Comparison of ENCODE assay signal across 10 mouse cellular contexts in the genomic region with DNA sequence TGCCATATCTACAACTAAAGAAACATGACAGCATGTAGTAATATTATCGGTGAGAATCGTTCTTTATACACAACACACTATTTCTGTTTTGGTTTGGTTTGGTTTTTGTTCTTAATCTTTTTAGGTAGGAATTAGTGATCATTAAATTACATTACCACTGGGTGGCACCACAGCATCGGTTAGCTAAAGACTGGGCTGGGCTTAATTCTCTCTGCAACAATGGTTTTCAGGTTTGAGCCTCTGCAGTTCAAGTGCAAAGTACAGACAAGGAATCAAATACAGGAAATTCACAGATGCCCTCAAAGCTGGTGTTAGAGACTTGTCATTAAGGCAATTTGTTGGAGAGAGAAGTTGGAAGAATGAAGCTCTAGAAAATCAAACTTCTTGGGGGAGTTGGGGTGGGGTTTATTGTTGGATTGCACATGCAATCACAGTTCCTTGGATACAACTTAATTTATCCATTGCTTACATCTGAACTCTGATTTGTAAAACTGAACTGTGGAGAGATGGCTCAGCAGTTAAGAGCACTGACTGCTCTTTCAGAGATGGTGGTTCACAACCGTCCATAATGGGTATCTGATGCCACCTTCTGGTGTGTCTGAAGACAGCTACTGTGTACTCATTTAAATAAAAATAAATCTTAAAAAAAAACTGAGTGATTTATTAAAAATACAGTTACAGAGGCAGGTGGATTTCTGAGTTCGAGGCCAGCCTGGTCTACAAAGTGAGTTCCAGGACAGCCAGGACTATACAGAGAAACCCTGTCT. TPM values are rescaled to one million over a fixed set of nuclear protein-coding genes. Genes with fewer than 3 reads are reported as not detected.
DNase-seq lines count a peak whose midpoint lies in the region; ATAC-seq and TF ChIP-seq lines count a peak whose summit lies in the region.
"Had no signal": no experiment of that assay in that cellular context is flagged by ENCODE, and none has a peak within 500 bp of the region (broad histone marks: within the 10 kb centered on the region; RNA-seq: fewer than 3 reads in every experiment).

No protein-coding gene starts in this region.

- no peaks in the 10 kb centered on the region for H3K4me1 ChIP-seq in forebrain, postnatal 0 days (ENCODE audit: insufficient read depth)
- H3K4me1 ChIP-seq in kidney, embryonic 14.5 days (ENCODE audit: control insufficient read depth, insufficient read depth, low read length) = peaks cover 10% of the 10 kb centered on the region; the same call in 1 of the 2 replicates
- no peaks in the 10 kb centered on the region for H3K4me1 ChIP-seq in spleen, adult 2 months (ENCODE audit: control insufficient read depth, insufficient read depth, insufficient read length)

- no peak overlapping the region for H3K4me2 ChIP-seq in forebrain, postnatal 0 days (ENCODE audit: low read depth)
- H3K4me2 ChIP-seq in kidney, embryonic 14.5 days (replicated peaks; ENCODE audit: low read depth, low read length) = no peak overlapping the region

- H3K9ac ChIP-seq in forebrain, postnatal 0 days = no peak overlapping the region
- H3K9ac ChIP-seq in kidney, embryonic 14.5 days (ENCODE audit: low read depth, low read length) = no peak overlapping the region

- TF ChIP-seq CTCF in forebrain, postnatal 0 days (IDR thresholded peaks at IDR 0.05; ENCODE audit: low read depth) = peak; percentile 65
- peak; percentile 42; the same call in 1 of the 2 replicates for TF ChIP-seq CTCF in spleen, adult 2 months (IDR thresholded peaks at IDR 0.05; ENCODE audit: extremely low read depth, insufficient read depth, insufficient read length, insufficient replicate concordance)

- H3K36me3 ChIP-seq in forebrain, postnatal 0 days (ENCODE audit: insufficient read depth) = no peaks in the 10 kb centered on the region
- no peaks in the 10 kb centered on the region for H3K36me3 ChIP-seq in kidney, embryonic 14.5 days (ENCODE audit: control insufficient read depth, insufficient read depth, low read length)
- H3K36me3 ChIP-seq in spleen, adult 2 months (ENCODE audit: control insufficient read depth, insufficient read depth, low read length) = no peaks in the 10 kb centered on the region

- H3K9me3 ChIP-seq in forebrain, postnatal 0 days (ENCODE audit: low read length) = no peaks in the 10 kb centered on the region
- no peaks in the 10 kb centered on the region for H3K9me3 ChIP-seq in kidney, embryonic 14.5 days (ENCODE audit: control insufficient read depth, low read length)

- no peak overlapping the region for H3K4me3 ChIP-seq in forebrain, postnatal 0 days (ENCODE audit: low read depth, low read length)
- no peak overlapping the region for H3K4me3 ChIP-seq in kidney, embryonic 14.5 days (ENCODE audit: low read length)
- no peak overlapping the region for H3K4me3 ChIP-seq in spleen, adult 2 months (ENCODE audit: extremely low read depth, insufficient read depth, insufficient read length)

- 31% methylated on average over 5 of the region's 5 CpGs for WGBS in forebrain, postnatal 0 days
- 32% methylated on average over 5 of the region's 5 CpGs for WGBS in kidney, embryonic 14.5 days
- 26% methylated on average over 5 of the region's 5 CpGs for WGBS in spleen, adult 2 months

- no peak for TF ChIP-seq POLR2A in spleen, adult 2 months (IDR thresholded peaks at IDR 0.05; ENCODE audit: low read depth, low read length)

- no peak for DNase-seq in cerebellum, adult 11-12 months
- DNase-seq in cerebellum, adult 11 months = peak; percentile 6
- peak; percentile 71 for DNase-seq in forebrain, postnatal 0 days
- DNase-seq in spleen, adult 2 months (ENCODE audit: low read depth in 1 of 2, low spot score in 2 of 2) = peak; percentile 21 to 67

- H3K27ac ChIP-seq in forebrain, postnatal 0 days (ENCODE audit: low read depth, low read length) = no peak overlapping the region
- H3K27ac ChIP-seq in kidney, embryonic 14.5 days (ENCODE audit: low read depth, low read length) = no peak overlapping the region
- no peak overlapping the region for H3K27ac ChIP-seq in spleen, adult 2 months (ENCODE audit: insufficient read depth, low read length)

- ATAC-seq in cerebellum, adult (ENCODE audit: insufficient number of reproducible peaks, low FRiP score, low TSS enrichment) = peak; percentile 74
- peak; percentile 97 for ATAC-seq in CD4-positive, CD25-positive, alpha-beta regulatory T cell, adult 4 months
- ATAC-seq in forebrain, postnatal 0 days = peak; percentile 77
- peak; percentile 82 for ATAC-seq in kidney, embryonic 14.5 days (ENCODE audit: low FRiP score, low TSS enrichment)
- ATAC-seq in megakaryocyte, adult 5-6 weeks (ENCODE audit: poor library complexity, severe bottlenecking) = peak; percentile 99

- no peaks in the 10 kb centered on the region for H3K27me3 ChIP-seq in forebrain, postnatal 0 days (ENCODE audit: insufficient read depth, low read length)
- no peaks in the 10 kb centered on the region for H3K27me3 ChIP-seq in kidney, embryonic 14.5 days (ENCODE audit: control insufficient read depth, insufficient read depth, low read length)
- H3K27me3 ChIP-seq in spleen, adult 2 months (ENCODE audit: control insufficient read depth, insufficient read depth, low read length) = no peaks in the 10 kb centered on the region

RNA-seq across cellular contexts. Expression of gene Gm10203, which starts 2.5 kb away (rescaled TPM):
- not detected for polyA plus RNA-seq in CD4-positive, CD25-positive, alpha-beta regulatory T cell, adult 4 months (2017; shearing (Covaris generic))
- total RNA-seq in forebrain, postnatal 0 days (2014; rRNA removed) = not detected in 2 replicates
- polyA plus RNA-seq in forebrain, postnatal 0 days (2015; fragmentation: Nextera tagmentation; extraction: Ambion mirVana) = not detected in 2 replicates
- polyA plus RNA-seq in kidney, embryonic 14.5 days (2014; fragmentation: Nextera tagmentation; extraction: Ambion mirVana) = not detected in 2 replicates
- total RNA-seq in megakaryocyte, adult 5-6 weeks (2015) = not detected in 2 replicates
- total RNA-seq in megakaryocyte, adult 5-6 weeks (2017) = not detected in 2 replicates
- polyA plus RNA-seq in spleen, adult 2 months (2012; rRNA removed) = not detected in 2 replicates
- total RNA-seq: layer of hippocampus, adult 18-20 months had no signal
- polyA plus RNA-seq: testis, adult 2 months had no signal

RNA-seq across cellular contexts. Expression of gene Etfbkmt, which starts 7.2 kb away (rescaled TPM):
- polyA plus RNA-seq in CD4-positive, CD25-positive, alpha-beta regulatory T cell, adult 4 months (2017; shearing (Covaris generic)) = 100 to 1,000 TPM; 101 to 109 TPM
- total RNA-seq in forebrain, postnatal 0 days (2014; rRNA removed) = 4.4 and 5.7 TPM in 2 replicates
- 6.5 and 6.9 TPM in 2 replicates for polyA plus RNA-seq in forebrain, postnatal 0 days (2015; fragmentation: Nextera tagmentation; extraction: Ambion mirVana)
- 20.5 and 23.0 TPM in 2 replicates for polyA plus RNA-seq in kidney, embryonic 14.5 days (2014; fragmentation: Nextera tagmentation; extraction: Ambion mirVana)
- total RNA-seq in megakaryocyte, adult 5-6 weeks (2015) = 6.8 and 9.3 TPM in 2 replicates
- total RNA-seq in megakaryocyte, adult 5-6 weeks (2017) = 5.9 and 7.8 TPM in 2 replicates
- 3.0 and 4.5 TPM in 2 replicates for polyA plus RNA-seq in spleen, adult 2 months (2012; rRNA removed)

RNA-seq across cellular contexts. Expression of gene Dennd5b, which starts 31.0 kb away (rescaled TPM):
- polyA plus RNA-seq in CD4-positive, CD25-positive, alpha-beta regulatory T cell, adult 4 months (2017; shearing (Covaris generic)) = under 1 TPM; 0.22 to 0.29 TPM
- total RNA-seq in forebrain, postnatal 0 days (2014; rRNA removed) = 36.2 and 42.2 TPM in 2 replicates
- polyA plus RNA-seq in forebrain, postnatal 0 days (2015; fragmentation: Nextera tagmentation; extraction: Ambion mirVana) = 5.1 and 10.3 TPM in 2 replicates
- 11.8 and 18.1 TPM in 2 replicates for polyA plus RNA-seq in kidney, embryonic 14.5 days (2014; fragmentation: Nextera tagmentation; extraction: Ambion mirVana)
- 0.80 and 0.83 TPM in 2 replicates for total RNA-seq in megakaryocyte, adult 5-6 weeks (2015)
- total RNA-seq in megakaryocyte, adult 5-6 weeks (2017) = 0.41 and 0.51 TPM in 2 replicates
- polyA plus RNA-seq in spleen, adult 2 months (2012; rRNA removed) = 5.1 and 11.8 TPM in 2 replicates

RNA-seq across cellular contexts. Expression of gene Amn1, which starts 56.0 kb away (rescaled TPM):
- polyA plus RNA-seq in CD4-positive, CD25-positive, alpha-beta regulatory T cell, adult 4 months (2017; shearing (Covaris generic)) = 10 to 100 TPM; 22.2 to 26.2 TPM
- total RNA-seq in forebrain, postnatal 0 days (2014; rRNA removed) = 64.8 and 80.2 TPM in 2 replicates
- polyA plus RNA-seq in forebrain, postnatal 0 days (2015; fragmentation: Nextera tagmentation; extraction: Ambion mirVana) = 93.8 and 101 TPM in 2 replicates
- polyA plus RNA-seq in kidney, embryonic 14.5 days (2014; fragmentation: Nextera tagmentation; extraction: Ambion mirVana) = 32.5 and 35.7 TPM in 2 replicates
- total RNA-seq in megakaryocyte, adult 5-6 weeks (2015) = 19.6 and 20.2 TPM in 2 replicates
- total RNA-seq in megakaryocyte, adult 5-6 weeks (2017) = 14.7 and 16.4 TPM in 2 replicates
- 4.7 and 5.3 TPM in 2 replicates for polyA plus RNA-seq in spleen, adult 2 months (2012; rRNA removed)
